Mouse (Mus musculus) gastrocnemius, adult 8-10 months (tissue): ENCODE data around the gene Gm3435. TPM values are rescaled to one million over a fixed set of nuclear protein-coding genes. Genes with fewer than 3 reads are reported as not detected.
"Not testable (repeated sequence)": the region's sequence is repeated elsewhere in the genome, so short reads cannot be mapped to it uniquely, and the experiment has no call there.

Source experiments
- DNase-seq, 2 experiments: peaks; one replicate each; pipeline ENCODE4 v3.0.0; 2022; ENCODE audit warnings: low spot score in 2 of 2
- total RNA-seq, 4 experiments: library from RNA; stranded (reverse); gene quantifications; 2 replicates each; pipeline ENCODE4 v1.2.4; 2022

Gm3435 gene
- 1 to 10 TPM; 1.5 to 3.2 (median 2.2) TPM for total RNA-seq

GRCm38 (mm10) chr17:15009706-15010413, at the start of gene Gm3435:
TSS of gene Gm3435 (plus strand) at chr17:15010176.
- DNase-seq: not testable (repeated sequence)

- DNase-seq: no peak
Observed at GRCm38 (mm10) chr17:14960520-14960919, 49.5 kb upstream of the Gm3435 start.

GRCm38 (mm10) chr17:14960951-14961556, 48.9 kb upstream of the Gm3435 start, which contains the start of gene Phf10:
TSS of gene Phf10 (minus strand) at chr17:14961273.
- DNase-seq: peak in 1 of 2 experiments; percentile 10

- DNase-seq: not testable (repeated sequence)
Observed at GRCm38 (mm10) chr17:14961557-14962154, 48.3 kb upstream of the Gm3435 start.

- DNase-seq: not testable (repeated sequence)
Observed at GRCm38 (mm10) chr17:14968373-14968913, 41.5 kb upstream of the Gm3435 start.

GRCm38 (mm10) chr17:14977718-14978361, 32.1 kb upstream of the Gm3435 start:
- DNase-seq: not testable (repeated sequence)

GRCm38 (mm10) chr17:14978362-14979038, 31.5 kb upstream of the Gm3435 start, which contains the start of the genes 9030025P20Rik and Gm3417:
TSS of gene 9030025P20Rik (plus strand) at chr17:14978468.
TSS of gene Gm3417 (minus strand) at chr17:14978790.
- not testable (repeated sequence) for DNase-seq

GRCm38 (mm10) chr17:14990116-14990702, 19.8 kb upstream of the Gm3435 start:
- DNase-seq: not testable (repeated sequence)

- not testable (repeated sequence) for DNase-seq
Observed at GRCm38 (mm10) chr17:14992522-14993138, 17.3 kb upstream of the Gm3435 start.

GRCm38 (mm10) chr17:14993139-14993832, 16.7 kb upstream of the Gm3435 start:
- not testable (repeated sequence) for DNase-seq

- DNase-seq: not testable (repeated sequence)
Observed at GRCm38 (mm10) chr17:14994140-14994539, 15.8 kb upstream of the Gm3435 start.

GRCm38 (mm10) chr17:15000047-15000446, 9.9 kb upstream of the Gm3435 start:
- not testable (repeated sequence) for DNase-seq

- not testable (repeated sequence) for DNase-seq
Observed at GRCm38 (mm10) chr17:15009088-15009487, 888 bp upstream of the Gm3435 start.

- DNase-seq: peak; percentile 3 to 5
Observed at GRCm38 (mm10) chr17:15021503-15022220, 11.7 kb downstream of the Gm3435 start.

GRCm38 (mm10) chr17:15023878-15024492, 14.0 kb downstream of the Gm3435 start:
- not testable (repeated sequence) for DNase-seq

- DNase-seq: not testable (repeated sequence)
Observed at GRCm38 (mm10) chr17:15024502-15025193, 14.7 kb downstream of the Gm3435 start.

GRCm38 (mm10) chr17:15025513-15025912, 15.5 kb downstream of the Gm3435 start:
- DNase-seq: not testable (repeated sequence)
